Mouse (Mus musculus) stomach, postnatal 0 days (tissue): ENCODE data around the gene Axl.

ENCODE experiments used
- CTCF ChIP-seq: IDR thresholded peaks from 2 replicates; pipeline ENCODE4 v1.5.1; 2016; ENCODE audit warnings: antibody characterized with exemption, low read depth, mild to moderate bottlenecking, moderate library complexity
- EP300 ChIP-seq: optimal IDR thresholded peaks from 2 replicates; pipeline ENCODE3; 2016; ENCODE audit warnings: antibody characterized with exemption

DNA sequence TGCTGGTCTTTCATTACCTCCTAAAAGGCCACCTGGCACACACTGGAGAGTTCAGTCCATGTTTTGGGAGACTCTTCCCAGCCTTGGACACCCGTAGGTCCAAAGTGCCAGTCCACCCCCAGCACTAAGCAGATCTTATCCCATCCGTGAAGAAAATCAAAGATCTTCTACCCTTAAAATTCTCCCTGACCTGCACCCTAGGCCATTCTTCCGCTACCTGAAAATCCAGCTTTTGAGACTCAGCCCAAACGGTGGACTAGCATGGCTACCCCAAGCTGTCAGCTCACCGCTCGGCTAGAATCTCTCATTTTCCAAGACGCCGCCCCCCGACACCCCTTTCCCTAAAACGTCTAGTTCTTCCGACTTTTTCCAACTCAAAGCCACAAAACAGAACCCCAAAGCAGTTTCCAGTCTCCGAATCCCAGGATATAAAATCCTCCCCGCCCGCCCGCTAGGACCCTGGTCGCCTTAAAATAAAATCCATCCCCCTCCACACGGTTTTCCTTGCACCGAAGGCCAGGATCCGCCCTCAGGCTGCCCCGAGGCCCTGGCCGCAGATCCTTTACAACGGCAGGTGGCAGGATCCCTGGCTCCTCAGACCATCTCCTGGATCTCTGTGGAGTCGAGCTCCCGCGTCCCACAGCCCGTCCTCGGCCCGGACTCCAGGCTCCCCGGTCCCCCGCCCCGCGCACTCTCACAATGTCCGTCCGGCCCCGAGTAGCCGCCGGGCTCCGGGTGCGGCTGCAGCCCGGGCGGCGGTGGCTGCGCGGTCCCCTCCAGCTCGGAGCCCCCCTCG, 34.7 kb downstream of the Axl start:
- TF ChIP-seq EP300, result no peak
- no peak; the same call in 1 of the 2 replicates for TF ChIP-seq CTCF
